Mouse (Mus musculus) thymus, postnatal 0 days (tissue): ENCODE results near the gene Slit3. TPM values are rescaled to one million over a fixed set of nuclear protein-coding genes. Genes with fewer than 3 reads are reported as not detected.

Experiments
- DNase-seq: peaks from one replicate; pipeline ENCODE4 v3.0.0-alpha.2; 2015; ENCODE audit warnings: low spot score
- polyA plus RNA-seq: library from polyadenylated mRNA; unstranded; fragments of >200 nt; fragmentation: Nextera tagmentation; extraction: Ambion mirVana; gene quantifications from 2 replicates; pipeline ENCODE4 v1.2.1, GENCODE M21; 2015

Gene Slit3
- polyA plus RNA-seq, 1 experiment from 2014 or later: 2.1 TPM

DNA sequence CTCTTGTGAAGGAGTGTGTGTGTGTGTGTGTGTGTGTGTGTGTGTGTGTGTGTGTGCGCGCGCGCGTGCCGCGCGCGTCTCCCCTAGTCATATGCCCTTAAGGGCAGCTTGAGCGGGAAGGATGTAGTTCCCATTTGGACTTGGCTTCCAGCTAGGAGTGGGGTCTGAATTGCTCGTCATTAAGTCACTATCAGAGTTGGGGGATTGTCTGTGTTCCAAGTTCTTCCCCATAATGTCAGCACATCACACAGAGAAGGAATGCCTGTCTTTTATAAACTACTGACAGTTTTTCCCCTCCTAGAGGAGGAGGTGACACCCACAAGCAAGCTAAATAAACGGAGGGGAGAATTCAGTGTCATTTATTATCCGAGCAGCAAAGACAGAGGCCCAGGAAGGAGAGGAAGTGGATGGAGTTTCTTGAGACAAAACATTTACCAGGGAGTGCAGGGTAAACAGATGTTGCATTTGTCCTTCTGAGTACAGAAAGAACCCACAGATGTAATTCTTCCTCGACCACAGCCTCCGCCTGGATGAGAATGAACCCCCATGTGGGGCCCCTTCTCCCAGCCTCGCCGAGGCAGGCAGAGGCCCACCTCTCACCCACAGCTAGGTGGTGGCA lies 3.6 kb downstream of the Slit3 start:
- DNase-seq: no peak

DNA sequence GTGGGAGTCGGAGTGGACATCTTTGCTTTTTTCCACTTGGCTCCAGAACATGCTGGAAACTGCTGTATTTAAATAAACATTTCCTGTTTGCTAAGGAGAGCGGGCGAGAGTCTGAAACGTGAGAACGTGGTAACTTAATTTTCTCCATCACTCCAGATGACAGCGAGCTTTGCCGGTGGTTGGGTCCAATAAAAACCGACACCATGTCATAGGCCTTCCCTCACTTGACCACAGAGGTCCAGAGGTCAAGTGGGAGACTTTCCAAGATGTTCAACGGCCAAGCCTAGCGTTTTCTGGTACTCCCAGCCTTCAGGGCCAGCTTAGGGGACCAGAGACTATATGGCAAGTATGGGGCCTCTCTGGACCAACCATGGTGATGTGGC lies 4.1 kb downstream of the Slit3 start:
- no peak for DNase-seq

DNA sequence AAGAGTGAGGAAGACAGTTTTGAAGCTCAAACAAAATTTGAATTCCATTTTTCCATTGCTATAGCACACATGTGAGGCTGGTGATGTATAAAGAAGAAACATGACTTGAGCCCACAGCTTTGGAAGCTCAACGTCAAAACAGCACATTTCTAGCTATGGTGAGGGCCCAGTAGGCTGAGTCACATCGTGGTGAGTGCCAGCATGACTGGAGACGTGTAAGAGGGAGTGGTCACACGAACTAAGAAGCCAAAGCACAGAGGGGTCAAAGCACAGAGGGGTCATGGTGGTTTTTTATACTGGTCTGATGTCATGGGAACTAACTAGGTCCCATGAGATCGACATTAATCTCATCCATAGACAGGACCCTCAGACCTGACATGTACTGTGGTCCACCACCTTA lies 10.7 kb downstream of the Slit3 start:
- DNase-seq: no peak

DNA sequence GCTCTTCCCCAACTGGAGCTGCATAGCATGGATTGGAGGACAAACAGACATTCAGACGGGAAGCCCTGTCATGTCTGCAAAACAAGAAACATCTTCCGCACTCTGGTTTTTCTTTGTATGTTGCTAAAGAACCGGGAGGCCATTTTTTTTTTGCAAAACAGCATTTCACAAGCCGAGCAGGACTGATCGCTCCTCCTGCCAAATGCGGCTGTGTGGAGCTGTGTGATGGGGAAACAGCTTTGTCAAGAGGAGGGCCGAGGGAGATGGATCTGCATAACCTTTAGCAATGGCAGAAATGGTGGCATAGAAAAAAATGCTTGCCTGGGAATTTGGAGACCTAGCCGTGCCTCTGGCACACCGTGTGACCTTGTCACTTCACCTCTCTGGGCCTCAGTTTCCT lies 15.6 kb downstream of the Slit3 start:
- no peak for DNase-seq

DNA sequence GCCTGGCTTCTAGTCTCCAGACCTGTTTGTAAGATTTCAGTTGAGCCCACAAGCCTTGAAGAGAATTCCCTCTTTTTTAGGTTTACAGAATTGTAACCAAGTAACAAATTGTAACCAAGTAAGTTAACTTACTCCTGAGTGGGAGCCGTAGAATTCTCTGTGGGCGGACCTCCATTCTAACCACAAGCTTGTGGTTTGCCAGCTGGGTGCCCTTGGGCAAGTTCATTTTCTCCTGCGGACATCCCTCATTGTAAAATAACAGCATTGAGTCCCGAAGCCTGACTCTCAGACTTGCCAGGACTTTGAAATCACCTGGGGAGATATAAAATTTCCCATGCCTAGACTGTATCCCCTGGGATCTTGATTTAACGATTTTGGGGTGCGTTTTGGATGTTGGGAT lies 19.1 kb downstream of the Slit3 start:
- DNase-seq: no peak

DNA sequence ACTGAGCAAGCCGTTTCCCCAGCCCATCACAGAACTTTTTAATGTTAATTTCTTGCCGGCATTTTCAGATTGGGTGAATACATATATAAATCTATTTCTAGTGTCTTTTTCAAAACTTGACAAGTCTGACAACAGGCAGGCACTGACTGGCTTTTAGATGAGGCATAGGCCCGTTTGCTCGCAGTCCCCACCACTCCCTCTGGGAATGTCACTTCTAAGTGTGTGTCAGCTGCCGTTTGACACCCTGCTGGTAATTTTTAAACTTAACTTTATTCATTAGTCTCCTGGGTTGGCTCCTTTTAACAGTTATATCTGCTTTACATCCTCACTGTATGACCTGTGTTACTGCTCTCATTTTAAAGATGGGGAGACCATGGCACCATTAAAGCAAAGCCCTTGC lies 21.2 kb downstream of the Slit3 start:
- no peak for DNase-seq

DNA sequence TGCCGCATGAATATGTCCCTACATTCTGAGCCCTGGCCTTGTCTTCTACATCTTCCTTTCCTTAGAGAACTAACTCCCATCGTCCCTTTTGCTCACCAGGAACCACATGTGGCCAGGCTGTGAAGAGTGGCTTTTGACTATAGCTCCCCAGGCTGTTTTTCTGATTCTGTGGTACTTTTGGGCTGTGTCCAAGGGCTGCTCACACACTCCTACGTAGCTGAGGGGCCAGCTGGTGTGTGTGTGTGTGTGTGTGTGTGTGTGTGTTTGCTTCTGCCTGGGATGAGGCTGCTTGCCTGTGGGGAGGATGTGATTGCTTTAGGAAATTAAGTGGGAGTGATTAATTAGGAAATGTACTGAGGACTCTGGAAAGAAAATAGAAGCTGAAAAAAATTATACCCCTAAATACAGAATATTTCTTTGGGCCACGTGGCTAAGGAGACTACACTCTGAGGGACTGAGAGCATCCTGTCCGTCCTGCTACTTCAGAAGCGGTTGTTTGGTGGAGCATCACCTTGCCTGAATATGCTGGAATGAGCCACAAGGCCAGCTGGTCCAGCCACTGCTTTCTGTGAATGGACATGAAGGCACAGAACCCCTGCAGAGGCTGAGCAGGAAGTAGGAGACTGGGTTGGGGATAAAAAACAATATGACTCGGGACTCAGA lies 21.8 kb downstream of the Slit3 start:
- DNase-seq: no peak

DNA sequence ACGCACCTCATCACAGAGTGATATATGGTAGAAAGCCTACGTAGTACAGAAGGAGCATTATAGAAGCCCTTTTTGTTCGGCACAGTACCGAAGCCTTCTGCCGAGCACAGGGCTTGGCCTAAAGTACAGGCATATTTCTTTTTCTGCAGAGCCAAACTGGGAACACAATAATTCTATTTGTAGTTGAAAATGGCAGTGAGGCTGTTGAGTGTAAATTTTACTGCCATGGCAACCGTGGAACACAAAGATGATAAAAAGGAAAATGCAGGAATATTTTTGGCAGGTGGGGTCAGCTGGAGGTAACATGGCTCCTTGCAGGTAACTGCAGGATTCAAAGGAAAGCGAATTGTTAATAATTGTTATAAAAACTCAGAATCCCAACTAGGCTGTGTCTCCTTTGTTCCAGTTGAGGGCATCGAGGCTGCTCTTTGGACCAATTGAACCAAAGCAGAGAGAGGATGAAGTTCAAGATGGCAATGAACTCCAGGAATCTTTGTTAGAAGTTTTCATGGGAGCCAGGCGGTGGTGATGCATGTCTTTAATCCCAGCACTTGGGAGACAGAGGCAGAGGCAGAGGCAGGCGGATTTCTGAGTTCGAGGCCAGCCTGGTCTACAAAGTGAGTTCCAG lies 26.9 kb downstream of the Slit3 start:
- no peak for DNase-seq

DNA sequence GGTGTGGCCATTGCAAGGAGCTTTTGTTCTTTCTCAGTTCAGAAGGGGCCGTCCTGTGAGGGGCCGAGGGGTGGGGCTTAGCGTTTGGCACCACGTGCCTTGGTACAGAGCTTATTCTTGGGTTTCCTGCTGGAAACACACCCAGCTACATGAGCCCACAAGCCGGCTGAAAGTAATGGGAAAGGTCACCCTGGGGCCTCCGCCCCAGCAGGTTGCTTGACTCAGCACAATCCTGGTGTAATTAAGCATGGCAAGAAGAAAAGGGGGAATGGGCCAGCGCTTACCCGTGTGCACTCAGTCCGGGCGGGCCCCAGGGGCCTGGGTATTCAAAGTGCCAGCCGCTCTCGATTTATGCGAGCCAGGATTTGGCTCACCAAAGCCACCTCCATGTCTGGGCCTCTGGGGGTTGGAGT lies 30.5 kb downstream of the Slit3 start:
- no peak for DNase-seq

DNA sequence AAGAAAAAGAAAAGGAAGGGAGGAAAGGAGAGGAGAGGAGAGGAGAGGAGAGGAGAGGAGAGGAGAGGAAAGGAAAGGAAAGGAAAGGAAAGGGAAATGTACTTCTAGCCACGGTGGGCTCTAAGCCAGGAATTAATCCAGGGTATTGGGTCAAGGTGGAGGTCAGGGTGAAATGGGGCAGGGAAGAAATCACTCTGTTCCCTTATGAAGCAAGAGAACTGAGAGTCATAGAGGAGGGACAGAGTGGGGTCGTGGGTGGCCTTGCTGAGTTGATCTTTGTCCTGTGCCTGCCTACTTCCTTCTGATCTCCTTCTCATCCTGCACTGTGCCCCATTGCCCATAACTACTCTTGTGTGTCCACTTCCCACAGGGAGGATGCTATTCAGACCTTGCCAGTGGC lies 31.9 kb downstream of the Slit3 start:
- DNase-seq: no peak

DNA sequence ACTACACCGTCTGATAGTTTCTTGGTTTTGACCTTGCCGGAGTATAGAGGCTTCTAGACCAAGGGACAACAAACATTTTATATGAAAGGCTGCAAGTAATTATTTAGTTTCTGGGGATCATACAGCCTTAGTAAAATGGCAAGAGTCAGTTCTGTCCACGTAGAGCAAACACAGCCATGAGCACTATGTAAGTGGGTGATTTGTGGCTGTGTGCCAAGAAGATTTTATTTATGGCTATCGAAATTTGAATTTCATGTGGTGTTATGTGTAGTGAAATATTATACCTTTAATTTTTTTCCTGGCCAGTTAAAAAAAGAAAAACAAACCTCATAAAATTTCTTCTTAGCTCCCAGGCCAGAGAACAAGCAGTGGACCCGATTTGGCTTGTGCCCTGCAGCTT lies 33.4 kb downstream of the Slit3 start:
- DNase-seq: no peak

DNA sequence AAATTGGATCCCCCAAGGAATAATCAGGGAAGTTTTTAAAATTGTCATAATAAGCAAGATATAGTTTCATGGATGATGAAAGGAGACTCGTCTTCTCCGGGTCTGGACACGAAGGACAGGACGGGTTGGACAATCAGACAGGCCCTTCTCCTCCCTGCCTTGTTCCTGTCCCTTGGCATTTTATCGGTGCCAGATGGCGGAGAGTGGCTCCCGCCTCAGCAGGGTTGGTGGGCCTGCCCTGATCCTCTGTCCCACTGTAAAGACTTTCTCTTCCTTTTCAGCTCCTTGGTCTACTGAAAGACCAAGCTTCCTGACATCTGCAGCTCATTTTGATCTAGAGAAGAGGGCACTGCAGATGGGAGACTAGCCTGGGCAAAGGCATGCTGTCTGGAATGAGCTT lies 34.3 kb downstream of the Slit3 start:
- DNase-seq: no peak

DNA sequence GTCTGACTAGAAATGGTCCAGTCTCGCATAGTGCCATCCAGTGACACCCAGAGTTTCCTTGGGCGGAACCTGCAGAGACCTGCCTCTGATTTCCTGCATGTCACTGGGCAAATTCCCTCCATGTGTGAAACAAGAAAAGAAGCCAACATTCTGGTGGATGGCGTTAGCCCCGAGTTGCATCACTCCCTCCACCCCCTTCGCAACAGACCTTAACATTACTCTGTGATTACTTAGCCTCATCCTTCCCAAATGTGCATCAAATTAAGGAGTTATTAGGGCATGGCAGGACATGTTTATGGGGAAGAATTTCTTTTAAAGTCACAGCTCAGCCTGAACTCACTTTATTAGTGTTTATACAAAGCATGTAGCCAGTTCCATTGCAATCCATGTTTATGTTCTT lies 35.7 kb downstream of the Slit3 start:
- DNase-seq: no peak

DNA sequence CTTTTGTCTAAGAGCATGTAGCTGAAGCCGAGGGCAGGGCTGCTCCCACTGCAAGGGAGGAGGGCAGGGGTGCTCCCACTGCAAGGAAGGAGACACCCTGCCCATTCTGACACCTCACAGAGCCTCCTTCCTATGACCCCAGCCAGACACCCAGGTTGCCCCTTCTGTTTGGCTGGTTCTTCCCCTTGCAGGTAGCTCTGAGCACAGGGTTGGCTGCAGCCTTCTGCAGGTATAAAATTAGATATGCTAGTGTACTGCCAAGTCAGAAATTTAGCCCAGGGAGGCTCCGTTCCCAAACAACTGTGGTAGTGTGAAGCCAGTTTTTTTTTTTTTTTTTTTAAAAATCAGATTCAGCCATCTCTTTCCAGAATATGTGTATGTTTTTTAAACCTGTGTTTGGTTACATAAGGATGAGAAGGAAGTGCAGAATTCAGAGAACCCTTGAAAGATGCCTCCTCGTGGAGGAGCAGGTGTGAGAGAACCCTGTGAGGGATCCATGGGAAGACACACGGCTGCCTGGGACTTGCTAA lies 39.7 kb downstream of the Slit3 start:
- DNase-seq: no peak

DNA sequence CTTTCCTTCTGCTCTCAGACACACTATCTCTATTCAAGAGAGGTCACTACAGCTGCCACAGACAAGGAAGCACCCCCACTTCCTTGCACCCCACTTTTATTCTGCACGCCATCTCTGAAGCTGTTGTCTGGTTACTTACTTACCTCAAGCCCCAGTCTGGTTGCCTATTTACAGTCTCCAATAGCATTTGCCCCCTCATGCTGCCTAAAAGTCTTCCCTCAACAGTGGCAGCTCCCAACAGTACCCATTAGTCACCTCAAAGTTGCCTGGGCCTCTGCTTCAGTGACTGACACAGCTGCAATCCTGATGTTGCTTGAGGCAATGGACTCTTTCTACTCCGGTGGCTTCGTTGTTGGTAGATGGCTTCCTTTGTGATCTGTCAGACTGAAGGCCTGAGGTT lies 42.4 kb downstream of the Slit3 start:
- DNase-seq: no peak

DNA sequence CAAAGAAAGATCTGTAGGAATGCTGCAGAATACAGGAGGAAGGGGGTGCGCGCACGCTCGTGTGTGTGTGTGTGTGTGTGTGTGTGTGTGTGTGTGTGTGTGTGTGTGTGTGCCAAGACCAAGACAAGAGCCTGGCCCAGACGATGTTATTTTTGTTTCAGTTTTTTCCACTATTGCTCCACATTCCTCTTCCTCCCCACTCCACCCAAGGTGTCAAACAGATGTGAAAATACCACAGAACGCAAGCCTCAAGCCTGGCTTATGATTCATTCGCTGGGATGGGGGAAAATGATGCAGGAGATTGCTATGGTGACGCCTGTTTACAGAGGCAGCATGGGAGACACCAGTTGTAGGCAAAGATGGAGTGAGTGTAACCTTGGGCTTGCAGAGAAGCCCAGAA lies 46.2 kb downstream of the Slit3 start:
- DNase-seq: no peak

DNA sequence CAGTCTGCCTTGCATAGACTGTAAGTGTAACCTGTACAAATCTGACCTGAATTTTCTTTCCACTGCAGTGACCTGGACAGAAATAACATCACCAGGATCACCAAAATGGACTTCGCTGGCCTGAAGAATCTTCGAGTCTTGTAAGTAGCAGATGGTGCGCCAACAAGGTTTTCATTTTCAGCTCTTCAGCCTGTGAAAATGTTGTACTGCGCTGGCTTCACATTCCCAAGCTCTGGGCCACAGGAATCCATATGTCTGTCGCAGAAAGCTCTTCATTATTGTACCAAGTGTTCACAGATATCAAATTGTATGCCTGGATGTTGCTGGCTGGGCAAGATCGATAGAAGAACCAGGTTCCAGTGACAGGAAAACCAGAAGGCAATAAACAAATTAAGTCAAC lies 50.5 kb downstream of the Slit3 start:
- DNase-seq: no peak

DNA sequence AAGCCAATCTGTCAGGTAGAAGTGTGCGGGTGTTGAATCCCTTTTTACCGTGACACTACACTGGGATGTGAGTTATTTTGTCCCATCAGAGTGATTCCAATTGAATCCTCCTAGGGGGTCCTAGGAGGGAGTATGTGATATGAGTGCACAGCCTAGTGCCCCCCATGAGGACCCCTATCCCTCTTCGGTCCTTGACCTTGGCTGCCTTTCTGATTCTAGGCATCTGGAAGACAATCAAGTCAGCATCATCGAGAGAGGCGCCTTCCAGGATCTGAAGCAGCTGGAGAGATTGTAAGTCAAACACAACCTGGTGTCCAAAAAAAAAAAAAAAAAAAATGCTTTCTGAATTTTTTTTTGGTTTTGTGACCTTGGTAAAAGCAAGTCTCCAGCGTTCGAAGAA lies 56.5 kb downstream of the Slit3 start:
- no peak for DNase-seq

DNA sequence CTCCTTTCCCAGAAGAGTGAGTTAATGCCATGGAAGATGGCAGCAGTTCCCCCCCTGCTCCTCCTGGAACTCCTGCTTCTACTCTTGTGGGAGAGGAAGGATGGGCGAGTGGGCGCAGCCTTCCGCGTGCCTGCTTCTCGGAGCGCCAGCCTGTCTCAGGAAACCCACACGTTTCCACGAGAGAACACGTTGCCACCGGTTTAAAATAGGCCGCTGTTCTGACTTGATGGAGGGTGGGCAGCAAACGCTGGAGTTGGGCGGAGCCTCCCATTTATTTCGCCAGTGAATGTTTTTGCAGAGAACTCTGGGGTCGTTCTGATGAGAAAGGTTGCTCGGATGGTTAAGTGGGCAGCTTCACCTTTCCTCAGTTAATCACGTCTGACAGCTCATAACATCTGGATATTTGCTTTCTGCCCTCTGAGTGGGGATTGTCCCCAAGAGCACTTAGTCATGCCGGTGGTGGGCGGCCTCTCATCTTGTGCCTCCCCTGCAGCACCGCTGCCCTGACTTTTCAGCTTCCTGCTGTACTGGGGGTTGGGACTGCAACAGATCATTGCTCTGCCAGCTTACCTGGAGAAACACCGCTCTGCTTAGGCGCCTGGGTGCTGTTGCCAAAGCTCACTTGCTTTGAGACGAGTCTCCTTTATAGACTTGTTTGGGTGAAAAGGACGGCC lies 57.3 kb downstream of the Slit3 start:
- no peak for DNase-seq

DNA sequence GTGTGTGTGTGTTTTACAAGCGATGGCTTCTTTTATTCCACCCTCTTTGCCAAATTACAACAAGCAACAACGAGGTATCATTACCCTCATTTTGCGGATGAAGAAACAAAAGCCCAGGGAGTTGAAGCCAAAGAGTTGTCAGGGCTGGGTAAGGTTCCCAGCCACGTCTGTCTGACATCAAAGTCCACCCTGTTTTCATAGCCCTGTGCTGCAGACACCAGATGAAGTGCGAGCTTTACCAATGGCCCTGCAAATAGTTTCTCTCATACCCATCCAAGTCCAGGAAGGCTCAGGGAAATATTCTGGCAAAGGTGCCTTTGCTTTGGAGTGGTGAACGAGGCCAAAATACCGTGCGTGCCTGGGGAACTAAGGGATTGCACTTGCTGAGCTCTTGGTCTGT lies 58.3 kb downstream of the Slit3 start:
- DNase-seq: no peak

DNA sequence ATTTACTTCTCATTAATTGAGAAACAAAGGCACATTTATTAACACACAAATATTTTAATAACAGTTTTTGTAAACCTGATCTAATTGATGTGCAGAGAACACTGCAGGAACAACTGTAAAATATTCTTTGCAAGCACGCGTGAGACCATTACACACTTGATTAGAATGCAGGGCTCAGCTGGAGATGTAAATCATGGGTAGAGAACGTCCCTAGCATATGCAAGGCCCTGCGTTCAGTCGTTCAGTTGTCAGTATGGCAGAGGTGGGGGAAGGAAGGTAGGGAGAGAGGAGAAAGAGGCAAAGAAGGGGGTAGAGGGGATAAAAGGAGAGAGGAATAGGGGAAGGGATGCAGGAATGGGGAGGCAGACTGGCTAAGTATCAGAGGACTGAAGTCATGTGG lies 61.9 kb downstream of the Slit3 start:
- no peak for DNase-seq

DNA sequence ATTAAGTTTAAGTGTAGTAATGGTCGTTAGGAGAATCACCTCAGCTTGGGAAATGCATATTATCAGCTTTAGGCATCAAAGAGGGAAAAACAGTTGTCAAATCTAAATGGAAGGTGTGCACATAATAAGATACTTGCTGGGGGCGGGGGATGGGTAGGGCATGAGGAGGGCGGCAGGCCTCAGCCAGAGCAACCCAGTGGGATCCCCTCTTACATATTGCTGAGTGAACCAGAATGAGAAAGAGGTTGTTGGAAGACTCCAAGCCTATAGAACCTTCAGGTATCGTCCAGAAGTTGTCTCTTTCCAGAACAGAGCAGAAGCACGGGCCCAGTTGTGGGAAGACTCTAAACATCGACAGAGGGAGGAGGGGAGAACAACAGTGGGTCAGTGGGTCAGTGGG lies 73.8 kb downstream of the Slit3 start:
- no peak for DNase-seq
